Mouse (Mus musculus) erythroblast, embryonic 14.5 days (primary cell): ENCODE results near the gene Ush1c.

Source experiments
- GATA1 ChIP-seq: IDR thresholded peaks from 2 replicates; pipeline ENCODE4 v1.6.1; 2012; ENCODE audit warnings: low read length, inconsistent platforms, mixed read lengths
- TAL1 ChIP-seq: IDR thresholded peaks from 3 replicates; pipeline ENCODE4 v1.6.1; 2012; ENCODE audit warnings: low read length, inconsistent platforms, mixed read lengths

DNA sequence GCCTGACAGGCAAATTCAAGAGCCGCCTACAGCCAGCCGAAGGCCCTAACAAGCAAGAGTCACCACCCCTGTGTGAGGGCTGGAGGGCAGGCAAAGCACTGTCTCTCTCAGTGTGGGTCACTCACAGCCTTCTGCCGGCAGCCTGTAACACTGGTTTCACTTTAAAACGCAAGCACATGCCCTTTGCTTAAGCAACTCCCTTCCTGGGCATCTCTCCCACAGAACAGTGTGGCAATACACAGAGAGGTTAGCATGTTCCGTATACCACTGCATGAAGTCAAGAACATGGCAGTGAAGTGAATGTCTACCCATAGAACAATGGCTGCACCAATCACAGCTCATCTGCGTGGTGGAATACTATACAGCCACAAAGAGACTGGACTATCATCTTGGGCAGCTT is 69.9 kb downstream of the Ush1c start:
- TF ChIP-seq GATA1 (no peak), TAL1 (no peak)
